Mouse (Mus musculus): ENCODE measurements at regions not wholly inside any gene's neighbourhood (a gene's known extent, or its start where the extent isn't known, plus 50 kb on each side); places are given as distances from the start of the nearest gene placed in this dataset.

DNA sequence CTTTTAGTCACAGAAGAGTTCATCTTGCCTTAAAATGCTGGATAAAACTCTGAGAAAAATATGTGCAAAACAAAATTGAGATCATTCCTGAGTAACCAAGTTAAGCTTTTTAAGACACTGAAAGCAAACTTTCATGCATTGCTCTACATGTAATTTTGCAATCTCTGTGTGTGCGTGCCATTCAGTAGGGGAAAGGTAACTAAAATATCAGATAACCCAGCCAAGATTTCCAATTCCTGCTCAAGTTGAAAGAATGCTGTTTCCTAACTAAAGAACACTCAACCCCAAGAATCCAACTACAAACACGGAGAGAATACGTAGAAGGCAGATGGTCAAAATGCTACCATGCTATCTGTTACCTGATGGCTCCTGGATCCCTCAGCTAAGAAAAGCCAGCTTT is 304.6 kb upstream of the Thbs1 start:
- no peak for DNase-seq (ENCODE audit: low spot score in 2 of 2)

DNA sequence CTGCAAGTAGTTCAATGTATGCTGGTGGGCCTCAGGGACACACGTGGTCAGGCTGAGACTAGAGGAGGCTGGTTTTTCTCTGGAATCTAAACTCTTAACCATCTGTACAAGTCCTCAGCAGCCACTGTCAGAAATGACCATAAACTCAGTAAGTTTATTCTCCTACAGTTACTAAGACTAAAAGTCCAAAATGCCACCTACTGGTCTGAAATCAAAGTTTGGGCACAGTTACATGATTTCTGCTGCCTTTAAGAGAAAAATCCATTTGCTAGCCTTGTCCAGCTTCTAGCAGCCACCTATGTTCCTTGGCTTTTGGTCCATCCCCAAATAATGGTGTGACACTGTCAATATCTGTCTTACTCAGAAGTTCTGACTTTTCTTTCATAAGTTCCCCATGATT is 300.2 kb upstream of the Thbs1 start:
- DNase-seq (ENCODE audit: low spot score in 2 of 2) = no peak

GRCm38 (mm10) chr2:117811931-117812330 is 299.7 kb upstream of the Thbs1 start:
- no peak for DNase-seq (ENCODE audit: low spot score in 2 of 2)

- no peak for DNase-seq (ENCODE audit: low spot score in 2 of 2)
Observed at GRCm38 (mm10) chr2:117819701-117820225, 291.9 kb upstream of the Thbs1 start.

DNA sequence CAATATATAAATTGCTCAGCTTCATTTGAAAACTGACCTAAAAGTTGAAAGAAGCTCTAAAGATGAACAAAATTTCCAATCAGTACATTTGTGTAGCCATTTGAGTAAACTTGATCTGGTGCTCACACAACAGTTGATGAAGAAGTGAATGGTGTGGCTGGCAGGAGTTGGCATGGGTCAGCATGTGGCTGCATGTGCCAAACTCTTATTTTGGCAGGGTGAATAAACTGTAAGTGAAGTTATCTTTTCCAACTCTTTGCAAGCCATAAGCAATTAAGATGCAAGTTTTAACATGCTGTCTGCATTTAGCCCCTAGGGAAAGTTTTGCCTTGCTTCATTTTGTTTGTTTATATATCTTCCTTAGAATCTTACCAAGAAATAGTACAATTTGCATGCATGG is 291.0 kb upstream of the Thbs1 start:
- no peak for DNase-seq (ENCODE audit: low spot score in 2 of 2)

DNA sequence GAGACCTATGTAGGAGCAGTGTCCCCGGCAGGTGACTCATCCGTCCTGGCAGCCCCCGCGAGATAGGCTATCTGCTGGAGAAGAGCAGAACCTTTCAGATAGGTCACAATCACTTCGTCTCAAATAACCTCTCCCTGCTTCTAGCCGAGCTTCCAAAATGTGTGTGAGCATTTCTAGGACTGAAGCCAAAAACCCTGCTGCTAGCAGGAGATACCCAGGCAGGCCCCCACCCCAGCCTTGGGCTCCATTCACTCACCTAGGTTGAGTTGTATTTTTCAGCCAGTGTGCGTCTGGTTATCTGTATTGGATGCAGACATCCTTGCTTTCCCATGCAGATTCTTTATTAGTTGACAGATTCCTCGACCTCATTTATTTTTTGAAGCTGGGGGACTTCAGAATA is 286.6 kb upstream of the Thbs1 start:
- DNase-seq (ENCODE audit: low spot score in 2 of 2) = no peak

- no peak for DNase-seq (ENCODE audit: low spot score in 2 of 2)
Observed at GRCm38 (mm10) chr2:117827278-117827677, 284.4 kb upstream of the Thbs1 start.

DNA sequence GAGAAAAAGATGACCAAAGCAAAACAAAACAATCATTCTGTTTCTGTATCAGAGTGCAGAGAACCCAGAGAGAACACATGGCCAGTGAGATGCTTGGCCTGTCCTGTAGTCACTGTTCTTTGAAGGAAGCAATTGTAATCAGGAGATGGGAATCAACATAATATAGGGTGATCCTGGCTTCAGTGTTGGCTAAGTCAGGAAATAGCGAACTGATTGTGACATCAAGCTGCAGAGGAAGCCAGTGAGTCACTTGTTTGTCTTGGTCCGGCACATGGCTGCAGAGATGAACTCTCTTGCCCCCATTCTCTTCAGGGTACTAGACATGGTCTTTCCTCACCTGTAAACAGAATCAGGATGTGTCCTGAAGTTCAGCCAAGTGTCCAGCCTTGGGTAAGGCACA is 273.3 kb upstream of the Thbs1 start:
- DNase-seq (ENCODE audit: low spot score in 2 of 2) = no peak

- no peak for DNase-seq (ENCODE audit: low spot score in 2 of 2)
Observed at GRCm38 (mm10) chr2:117840406-117840805, 271.3 kb upstream of the Thbs1 start.

- DNase-seq (ENCODE audit: low spot score in 2 of 2) = no peak
Observed at GRCm38 (mm10) chr2:117842309-117842986, 269.2 kb upstream of the Thbs1 start.

- no peak for DNase-seq (ENCODE audit: low spot score in 2 of 2)
Observed at GRCm38 (mm10) chr2:117852442-117852841, 259.2 kb upstream of the Thbs1 start.

DNA sequence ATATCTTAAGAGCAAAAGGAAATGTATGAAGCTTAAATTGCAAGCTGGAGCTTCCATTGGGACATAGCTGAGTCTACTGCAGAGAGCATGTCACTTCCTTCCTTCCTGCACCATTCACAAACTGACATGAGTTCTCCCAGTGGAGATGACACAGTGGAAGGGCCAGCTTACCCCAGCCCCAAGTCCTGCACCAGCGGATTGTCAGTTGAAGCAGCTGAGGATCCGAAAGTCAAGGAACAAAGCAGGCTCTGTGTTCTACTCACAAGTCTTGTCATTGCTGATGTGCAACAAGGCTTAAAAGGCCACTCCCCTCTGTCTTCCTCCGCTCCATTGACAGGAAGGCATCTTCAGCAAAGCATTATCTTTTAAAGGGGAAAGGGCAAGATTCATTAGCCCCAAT is 249.4 kb upstream of the Thbs1 start:
- no peak for DNase-seq (ENCODE audit: low spot score in 2 of 2)

DNA sequence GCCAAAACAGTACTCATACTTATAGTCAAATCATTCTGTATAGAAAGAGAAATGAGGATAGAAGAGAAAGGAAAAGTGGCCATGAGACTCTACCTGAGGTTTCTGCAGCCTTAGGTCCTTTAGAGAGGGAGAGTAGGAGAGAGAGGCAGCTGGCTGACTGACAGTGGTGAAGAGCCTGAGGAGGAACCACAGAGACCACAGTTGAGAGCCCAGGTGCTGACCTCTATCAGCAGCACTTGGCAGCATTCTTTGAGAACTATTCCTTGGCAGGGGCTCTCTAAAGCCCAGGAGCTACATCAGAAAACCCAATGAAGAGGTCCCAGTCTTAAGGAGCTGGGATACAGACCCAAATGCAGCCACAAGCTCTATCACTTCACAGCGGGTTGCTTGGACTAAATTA is 246.6 kb upstream of the Thbs1 start:
- DNase-seq (ENCODE audit: low spot score in 2 of 2) = no peak

GRCm38 (mm10) chr2:117866946-117867345 is 244.7 kb upstream of the Thbs1 start:
- no peak for DNase-seq (ENCODE audit: low spot score in 2 of 2)

- no peak for DNase-seq (ENCODE audit: low spot score in 2 of 2)
Observed at GRCm38 (mm10) chr2:117867409-117867808, 244.3 kb upstream of the Thbs1 start.

GRCm38 (mm10) chr2:117868857-117869256 is 242.8 kb upstream of the Thbs1 start:
- no peak for DNase-seq (ENCODE audit: low spot score in 2 of 2)

DNA sequence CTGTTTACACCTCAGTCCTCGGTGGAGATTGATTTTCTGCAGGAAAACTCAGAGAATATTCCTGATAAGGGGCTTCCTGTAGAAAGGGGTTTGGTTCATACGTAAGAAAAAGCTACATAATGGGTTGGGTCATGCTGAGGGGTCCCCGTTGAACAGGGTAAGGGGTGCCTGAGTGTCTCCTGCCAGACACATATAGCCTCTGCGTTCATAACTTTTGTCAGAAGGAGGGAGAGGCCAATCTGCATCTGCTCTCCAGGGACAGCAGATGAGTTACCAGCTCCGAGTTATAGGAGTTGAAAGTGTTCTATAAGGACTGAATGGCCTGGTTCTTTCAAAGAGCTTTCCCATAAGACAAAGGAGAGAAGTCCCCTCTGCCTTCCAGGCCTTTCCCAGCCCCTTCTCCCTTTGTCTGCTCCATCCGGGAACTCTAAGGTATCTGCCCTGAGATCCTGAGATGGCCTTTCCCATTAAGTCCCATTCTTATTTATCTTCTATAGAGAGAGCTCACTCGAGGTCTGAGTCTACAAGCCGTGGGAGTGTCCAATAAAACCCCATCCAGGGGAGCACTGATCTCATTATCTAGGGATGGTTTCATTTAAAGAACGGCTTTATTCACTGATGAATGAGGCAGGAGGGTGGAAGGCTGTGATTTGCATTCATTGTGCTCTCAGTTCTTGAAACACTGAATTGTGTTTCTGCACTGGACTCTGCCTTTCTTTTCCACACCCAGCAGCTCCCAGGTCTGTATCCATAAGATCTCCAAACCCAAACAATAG is 240.0 kb upstream of the Thbs1 start:
- DNase-seq (ENCODE audit: low spot score in 2 of 2) = no peak

DNA sequence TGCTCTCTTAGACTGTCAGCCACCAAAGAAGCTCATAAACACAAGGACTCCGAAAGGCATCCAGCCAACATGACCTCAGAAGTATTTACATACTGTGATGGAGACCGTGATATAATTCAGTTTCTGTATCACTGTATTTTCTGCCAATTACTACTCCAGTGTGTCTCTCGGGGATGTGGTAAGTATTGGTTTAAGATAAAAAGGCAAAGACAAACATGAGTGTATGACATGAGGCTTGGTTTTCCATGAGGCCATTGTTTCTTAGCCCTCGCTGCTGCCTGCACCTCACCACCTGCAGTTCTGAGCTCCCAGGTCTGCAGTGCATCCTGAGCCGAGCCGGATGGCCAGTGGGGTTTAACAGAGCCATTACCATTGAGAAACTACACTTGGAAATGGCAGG is 233.9 kb upstream of the Thbs1 start:
- DNase-seq (ENCODE audit: low spot score in 2 of 2) = no peak

DNA sequence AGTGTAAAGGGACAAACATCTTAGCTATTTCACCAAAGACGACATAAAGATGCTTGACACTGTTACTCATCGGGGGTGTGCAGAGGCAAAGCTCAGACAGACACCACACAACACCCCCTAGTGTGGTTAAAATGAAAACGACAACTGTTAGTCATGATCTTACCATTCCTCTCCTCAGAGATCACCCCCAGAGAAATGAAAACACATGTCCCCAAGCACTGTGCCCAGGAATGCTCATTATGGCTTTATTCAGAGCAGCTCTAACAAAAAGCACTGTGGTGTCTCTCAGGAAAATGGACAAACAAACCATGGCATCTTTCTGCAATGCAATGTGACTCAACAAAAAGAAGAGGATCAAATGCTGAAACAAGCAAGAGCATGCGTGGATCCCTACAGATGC is 229.5 kb upstream of the Thbs1 start:
- DNase-seq (ENCODE audit: low spot score in 2 of 2) = no peak

DNA sequence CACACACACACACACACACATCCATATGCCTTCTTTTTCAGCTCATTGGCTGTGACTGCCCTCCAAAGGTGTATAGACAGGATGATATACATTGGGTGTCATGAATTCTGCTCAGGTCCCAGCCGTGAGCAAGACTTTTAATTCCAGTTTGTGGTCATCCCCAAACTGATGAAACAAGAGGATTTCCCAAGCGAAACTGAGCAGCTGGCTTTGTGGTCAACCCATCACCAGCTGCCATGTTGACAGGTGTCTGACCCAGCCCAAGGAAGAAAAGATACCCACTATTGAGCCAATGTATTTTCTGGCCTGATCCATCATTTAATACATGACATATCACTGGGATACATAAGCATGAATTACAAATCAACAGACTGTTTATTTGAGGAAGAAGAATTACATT is 228.8 kb upstream of the Thbs1 start:
- no peak for DNase-seq (ENCODE audit: low spot score in 2 of 2)

GRCm38 (mm10) chr2:117886516-117886915 is 225.2 kb upstream of the Thbs1 start:
- no peak for DNase-seq (ENCODE audit: low spot score in 2 of 2)

DNA sequence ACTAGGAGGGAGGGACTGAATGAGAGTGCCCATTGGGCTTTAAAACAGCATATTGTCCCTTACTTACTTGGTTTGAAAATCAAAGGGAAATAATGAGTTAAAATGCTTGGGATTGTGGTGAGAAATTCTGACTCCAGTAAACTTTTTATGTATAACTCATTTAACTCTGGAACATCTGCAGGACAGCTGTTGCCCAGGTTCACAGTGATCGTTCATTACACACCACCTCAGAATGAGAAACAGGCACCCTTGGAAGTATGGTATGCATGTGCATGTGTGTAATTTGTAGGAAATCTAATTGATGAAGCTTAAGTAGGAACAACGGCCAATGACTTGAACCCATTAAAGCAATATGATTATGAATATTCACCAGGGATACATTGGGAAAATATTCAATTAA is 210.4 kb upstream of the Thbs1 start:
- no peak for DNase-seq (ENCODE audit: low spot score in 2 of 2)

GRCm38 (mm10) chr2:117902837-117903236 is 208.8 kb upstream of the Thbs1 start:
- no peak for DNase-seq (ENCODE audit: low spot score in 2 of 2)
